Mouse (Mus musculus) monocyte, adult 59 days (primary cell): ENCODE measurements around the gene Olfr1451. TPM values are rescaled to one million over a fixed set of nuclear protein-coding genes. Genes with fewer than 3 reads are reported as not detected.

Source experiments
- total RNA-seq, 2 experiments: library from RNA; stranded (reverse); gene quantifications; one replicate each; pipeline ENCODE4 v1.2.4; 2023

The Olfr1451 gene
- total RNA-seq: not detected

GRCm38 (mm10) chr19:12994714-12995113 is at the start of gene Olfr1451:
Olfr1451 (plus strand) TSS chr19:12995014.

DNA sequence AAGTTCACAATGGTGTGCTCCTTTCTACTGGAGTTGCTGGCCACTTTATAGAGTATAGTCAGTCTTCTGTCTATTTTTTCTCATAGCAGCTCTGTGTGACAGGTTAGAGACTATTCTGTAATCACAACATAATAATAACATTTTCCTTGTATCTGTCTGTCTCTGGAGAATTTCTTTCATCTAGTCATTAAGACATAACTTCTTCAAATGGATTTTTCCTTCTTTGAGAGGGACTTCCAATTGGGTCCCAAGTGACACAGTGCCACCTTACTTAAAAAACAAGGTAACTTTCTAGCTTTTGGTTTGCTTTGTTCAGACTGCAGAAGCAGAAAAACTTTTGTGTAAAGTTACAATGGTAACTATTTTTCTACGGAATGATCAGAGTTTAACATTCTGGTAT is 44.9 kb upstream of the Olfr1451 start, which contains the start of gene Olfr1450:
Gene Olfr1450, plus strand, starts transcription at position 301 of the 400 bp plus-strand sequence.

GRCm38 (mm10) chr19:13028227-13028626 is 33.4 kb downstream of the Olfr1451 start, which contains the start of gene Olfr1453:
Olfr1453 (minus strand) TSS chr19:13028327.

Other genes with a start within 250 kb of the Olfr1451 start
- 1 to 10 TPM; 2.5 to 4.5 TPM for gene Cntf, start 229.4 kb upstream of the Olfr1451 start, total RNA-seq
- 10 to 100 TPM; 64.7 to 67.3 TPM for gene Zfp91, start 198.9 kb upstream of the Olfr1451 start, total RNA-seq
- 10 to 100 TPM; 40.6 to 41.1 TPM for gene Lpxn, start 198.8 kb upstream of the Olfr1451 start, total RNA-seq
- under 1 TPM in 1 of 2 experiments, not detected in 1; 0.71 TPM for gene Gm5244, start 148.3 kb upstream of the Olfr1451 start, total RNA-seq
- gene Olfr1444, start 137.7 kb upstream of the Olfr1451 start, total RNA-seq: under 1 TPM; 0.45 to 0.55 TPM
- gene Olfr1445, start 111.2 kb upstream of the Olfr1451 start, total RNA-seq: not detected
- not detected for gene Olfr1446, start 101.5 kb upstream of the Olfr1451 start, total RNA-seq
- gene Olfr1447, start 91.3 kb upstream of the Olfr1451 start, total RNA-seq: not detected
- gene Olfr1448, start 70.6 kb upstream of the Olfr1451 start, total RNA-seq: not detected
- gene Olfr1449, start 64.2 kb upstream of the Olfr1451 start, total RNA-seq: not detected
- gene Olfr1450, start 44.8 kb upstream of the Olfr1451 start, total RNA-seq: not detected
- not detected for gene Olfr1453, start 33.3 kb downstream of the Olfr1451 start, total RNA-seq
- gene Olfr1454, start 65.6 kb downstream of the Olfr1451 start, total RNA-seq: not detected
- gene Olfr1457, start 102.9 kb downstream of the Olfr1451 start, total RNA-seq: not detected
- gene Olfr1458, start 111.8 kb downstream of the Olfr1451 start, total RNA-seq: not detected
- under 1 TPM in 1 of 2 experiments, not detected in 1; 0.10 TPM for gene Olfr1459, start 154.5 kb downstream of the Olfr1451 start, total RNA-seq
- gene Olfr1461, start 168.0 kb downstream of the Olfr1451 start, total RNA-seq: not detected
- gene Olfr1462, start 190.7 kb downstream of the Olfr1451 start, total RNA-seq: not detected
- gene Olfr1463, start 236.3 kb downstream of the Olfr1451 start, total RNA-seq: not detected